Mouse (Mus musculus) bone marrow macrophage, adult 2 months (primary cell): ENCODE measurements at regions not wholly inside any gene's neighbourhood (a gene's known extent, or its start where the extent isn't known, plus 50 kb on each side); places are given as distances from the start of the nearest gene placed in this dataset.
A peak's percentile ranks its signal among the peaks of the same experiment; 100 is the strongest.

ENCODE experiments used
- H3K27ac ChIP-seq: 2 replicates; pipeline ENCODE4 v1.5.1; 2012; ENCODE audit warnings: low read depth, low read length; ENCODE audit not compliant: insufficient read depth
- H3K4me1 ChIP-seq: 2 replicates; pipeline ENCODE4 v1.6.1; 2012; ENCODE audit warnings: low read length; ENCODE audit not compliant: control insufficient read depth, insufficient read depth
- H3K4me3 ChIP-seq: 2 replicates; pipeline ENCODE4 v1.5.1; 2012; ENCODE audit warnings: mild to moderate bottlenecking, low read length, moderate library complexity; ENCODE audit not compliant: insufficient read depth
- CTCF ChIP-seq: IDR thresholded peaks from 2 replicates; pipeline ENCODE4 v1.5.1; 2012; ENCODE audit warnings: low read depth, mild to moderate bottlenecking, low read length, moderate library complexity
- POLR2A ChIP-seq: IDR thresholded peaks from 2 replicates; pipeline ENCODE4 v1.6.1; 2012; ENCODE audit warnings: mild to moderate bottlenecking, low read depth, low read length, borderline replicate concordance

- no peak for TF ChIP-seq POLR2A
- no peak for TF ChIP-seq CTCF
- peak overlapping the region; percentile 95 for H3K27ac ChIP-seq
- peaks cover 55% of the 10 kb centered on the region for H3K4me1 ChIP-seq
- H3K4me3 ChIP-seq = no peak overlapping the region
These were observed 107.8 kb upstream of the Prdm1 start for GRCm38 (mm10) chr10:44636061-44636460.

- TF ChIP-seq POLR2A (no peak), CTCF (no peak)
- Histone ChIP-seq H3K4me3 (peak overlapping the region; percentile 10; the same call in 1 of the 2 replicates), H3K4me1 (peaks cover 66% of the 10 kb centered on the region), H3K27ac (peak overlapping the region; percentile 98)
These were observed 103.3 kb upstream of the Prdm1 start for GRCm38 (mm10) chr10:44631584-44631983.

- TF ChIP-seq POLR2A = no peak
- no peak for TF ChIP-seq CTCF
- peak overlapping the region; percentile 25; the same call in 1 of the 2 replicates for H3K4me3 ChIP-seq
- H3K27ac ChIP-seq = peak overlapping the region; percentile 98
- H3K4me1 ChIP-seq = peaks cover 55% of the 10 kb centered on the region
These were observed 102.2 kb upstream of the Prdm1 start for GRCm38 (mm10) chr10:44630485-44630884.

GRCm38 (mm10) chr10:44628387-44628786, 100.1 kb upstream of the Prdm1 start:
- Histone ChIP-seq H3K4me3 (no peak overlapping the region), H3K27ac (no peak overlapping the region), H3K4me1 (peaks cover 42% of the 10 kb centered on the region)
- TF ChIP-seq CTCF (no peak), POLR2A (no peak)

- H3K4me1 ChIP-seq = peaks cover 33% of the 10 kb centered on the region
- H3K4me3 ChIP-seq = no peak overlapping the region
- H3K27ac ChIP-seq = no peak overlapping the region
- TF ChIP-seq CTCF = no peak
- no peak for TF ChIP-seq POLR2A
These were observed 99.1 kb upstream of the Prdm1 start for GRCm38 (mm10) chr10:44627431-44627830.

- Histone ChIP-seq H3K4me1 (peaks cover 21% of the 10 kb centered on the region), H3K4me3 (peak overlapping the region; percentile 10; the same call in 1 of the 2 replicates), H3K27ac (peak overlapping the region; percentile 94)
- TF ChIP-seq CTCF (no peak), POLR2A (no peak)
These were observed 97.2 kb upstream of the Prdm1 start for GRCm38 (mm10) chr10:44625521-44625920.

GRCm38 (mm10) chr10:44615586-44615985, 87.3 kb upstream of the Prdm1 start:
- TF ChIP-seq CTCF = no peak
- TF ChIP-seq POLR2A = no peak
- Histone ChIP-seq H3K4me1 (no peaks in the 10 kb centered on the region), H3K4me3 (no peak overlapping the region), H3K27ac (no peak overlapping the region)

- H3K4me3 ChIP-seq = no peak overlapping the region
- TF ChIP-seq POLR2A = no peak
- TF ChIP-seq CTCF = no peak
- H3K4me1 ChIP-seq = peaks cover 1% of the 10 kb centered on the region; the same call in 1 of the 2 replicates
- no peak overlapping the region for H3K27ac ChIP-seq
These were observed 84.3 kb upstream of the Prdm1 start for GRCm38 (mm10) chr10:44612571-44612970.

- no peak overlapping the region for H3K4me3 ChIP-seq
- H3K4me1 ChIP-seq = peaks cover 7% of the 10 kb centered on the region; the same call in 1 of the 2 replicates
- no peak overlapping the region for H3K27ac ChIP-seq
- no peak for TF ChIP-seq POLR2A
- TF ChIP-seq CTCF = no peak
These were observed 83.1 kb upstream of the Prdm1 start for GRCm38 (mm10) chr10:44611399-44611798.

GRCm38 (mm10) chr10:44609187-44609586, 80.9 kb upstream of the Prdm1 start:
- Histone ChIP-seq H3K27ac (no peak overlapping the region), H3K4me3 (no peak overlapping the region), H3K4me1 (peaks cover 15% of the 10 kb centered on the region)
- TF ChIP-seq POLR2A (no peak), CTCF (no peak)

- no peak overlapping the region for H3K4me3 ChIP-seq
- TF ChIP-seq CTCF (no peak), POLR2A (no peak)
- no peak overlapping the region for H3K27ac ChIP-seq
- H3K4me1 ChIP-seq = peaks cover 23% of the 10 kb centered on the region
These were observed 79.1 kb upstream of the Prdm1 start for GRCm38 (mm10) chr10:44607334-44607851.
